ENCODE assay signal across 8 mouse cellular contexts in the genomic region with DNA sequence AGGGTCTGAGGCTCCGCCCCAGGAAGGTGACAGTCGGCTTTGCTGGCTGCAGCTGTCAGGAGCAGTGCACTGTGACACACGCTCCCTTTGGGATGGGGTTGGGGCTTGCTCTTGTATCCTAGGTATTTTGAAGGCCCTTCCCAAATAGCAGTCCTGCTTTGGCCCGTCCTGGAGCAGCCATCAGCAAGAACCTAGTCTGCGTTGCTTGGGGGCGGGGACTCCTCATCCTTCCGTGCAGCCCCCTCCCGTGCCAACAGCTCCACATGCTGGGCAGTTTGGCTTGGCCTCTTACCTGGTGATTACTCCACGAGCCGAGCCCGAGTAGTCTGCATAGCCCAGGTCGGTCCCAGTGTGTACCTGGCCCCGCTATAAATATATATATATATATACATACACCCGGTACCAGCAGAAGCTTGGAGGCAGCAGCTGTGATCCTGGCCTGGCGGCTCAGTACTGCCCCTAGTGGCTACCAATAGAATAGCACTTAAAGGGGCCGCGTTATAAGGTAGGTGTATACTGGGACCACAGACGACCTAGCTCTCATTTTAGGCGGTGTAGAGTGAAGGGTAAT. TPM values are rescaled to one million over a fixed set of nuclear protein-coding genes. Genes with fewer than 3 reads are reported as not detected.
DNase-seq lines count a peak whose midpoint lies in the region; ATAC-seq and TF ChIP-seq lines count a peak whose summit lies in the region.

A gene (minus strand): TSS at position 464 of the 571 bp plus-strand sequence.

- peaks cover 46% of the 10 kb centered on the region for H3K36me3 ChIP-seq in G1E (replicated peaks)
- peaks cover 2% of the 10 kb centered on the region; the same call in 1 of the 2 replicates for H3K36me3 ChIP-seq in forebrain, embryonic 11.5 days (ENCODE audit: control insufficient read depth, insufficient read depth, low read length)

- H3K27me3 ChIP-seq in G1E (ENCODE audit: insufficient read depth, low read length), result peaks cover 4% of the 10 kb centered on the region; the same call in 1 of the 2 replicates
- H3K27me3 ChIP-seq in forebrain, embryonic 11.5 days (ENCODE audit: control insufficient read depth, insufficient read depth, low read length), result peaks cover 51% of the 10 kb centered on the region

- no peak for ATAC-seq in G1E (ENCODE audit: extremely low read depth, insufficient number of reproducible peaks, low FRiP score, poor library complexity, severe bottlenecking)
- ATAC-seq in forebrain, embryonic 11.5 days (replicated peaks; ENCODE audit: low FRiP score), result peak; percentile 52
- peak; percentile 59 to 78 for ATAC-seq in hematopoietic stem cell, adult 5-6 weeks (replicated peaks in 1 of 2; ENCODE audit: insufficient read depth in 1 of 2, low FRiP score in 2 of 2, low TSS enrichment in 1 of 2, low read depth in 1 of 2, poor library complexity in 2 of 2, severe bottlenecking in 2 of 2)

- H3K4me3 ChIP-seq in G1E (ENCODE audit: low read depth, low read length), result 0 out of 2 replicates have a peak within 1 kb of the TSS, but pooled peaks have one; percentile 18
- peak within 1 kb of the TSS; percentile 23 for H3K4me3 ChIP-seq in forebrain, embryonic 11.5 days (ENCODE audit: low read depth, low read length)

- H3K27ac ChIP-seq in forebrain, embryonic 11.5 days (ENCODE audit: low read depth, low read length), result no peak within 1 kb of the TSS

- peaks cover 28% of the 10 kb centered on the region for H3K4me1 ChIP-seq in G1E (ENCODE audit: insufficient read depth, low read depth, low read length)
- H3K4me1 ChIP-seq in forebrain, embryonic 11.5 days (replicated peaks; ENCODE audit: control insufficient read depth, insufficient read depth, low read length), result peaks cover 15% of the 10 kb centered on the region

- peaks cover 43% of the 10 kb centered on the region for H3K9me3 ChIP-seq in G1E (replicated peaks)
- H3K9me3 ChIP-seq in forebrain, embryonic 11.5 days (ENCODE audit: control insufficient read depth, low read length), result no peaks in the 10 kb centered on the region

- H3K9ac ChIP-seq in forebrain, embryonic 11.5 days (ENCODE audit: low read length), result no peak within 1 kb of the TSS

- 7% methylated on average over 19 of the region's 19 CpGs for WGBS in forebrain, embryonic 11.5 days

- TF ChIP-seq CTCF in G1E (IDR thresholded peaks at IDR 0.05; ENCODE audit: low read depth, low read length), result peak; percentile 79

- peak within 1 kb of the TSS; percentile 48 for H3K4me2 ChIP-seq in forebrain, embryonic 11.5 days (ENCODE audit: low read depth, low read length, severe bottlenecking)

- DNase-seq in G1E (ENCODE audit: low spot score), result peak; percentile 75
- DNase-seq in c-Kit-negative CD71-positive TER-119-positive erythroid progenitor cells, embryonic 14.5 days (ENCODE audit: low read depth, low spot score), result peak; percentile 53
- DNase-seq in forebrain, embryonic 11.5 days (ENCODE audit: low spot score), result peak; percentile 83
- DNase-seq in layer of hippocampus, postnatal 25 days (ENCODE audit: extremely low spot score in 1 of 2, low spot score in 1 of 2), result peak; percentile 62 to 63
- peak; percentile 74 for DNase-seq in lung, postnatal 10 days
- DNase-seq in retina, embryonic 14.5 days (ENCODE audit: low spot score), result peak; percentile 91
- DNase-seq in urinary bladder, adult 18-20 months (ENCODE audit: low spot score in 2 of 2), result no peak

RNA-seq across cellular contexts. Expression of the gene that starts here (rescaled TPM):
- total RNA-seq in G1E (2014; fragmentation: Nextera tagmentation) (0.63 and 1.1 TPM in 2 replicates), G1E (2017) (0.05 TPM in 1 of 2 replicates, not detected in the other)
- polyA plus RNA-seq in G1E (2012), result 0.32 and 0.35 TPM in 2 replicates
- polyA plus RNA-seq in forebrain, embryonic 11.5 days (2014; fragmentation: Nextera tagmentation; extraction: Ambion mirVana), result 0.28 and 0.69 TPM in 2 replicates
- total RNA-seq in hematopoietic stem cell, adult 5-6 weeks (2017), result 0.40 TPM in 1 of 2 replicates, not detected in the other
- total RNA-seq in layer of hippocampus, postnatal 25 days (2021), result 100 to 1,000 TPM; 104 to 117 TPM

Comparison
In these comparisons a context has a peak if more than half of its experiments do, and no peak if none do; other contexts are left out.
1. RNA of the gene that starts here (total RNA-seq): 104 to 117 TPM in layer of hippocampus, postnatal 25 days; 0.05 to 1.1 TPM in G1E and 0.40 TPM in hematopoietic stem cell, adult 5-6 weeks; every median in the first group is over 10 times any median in the second.
2. Peak in DNase-seq, ATAC-seq, H3K4me3 ChIP-seq and H3K4me2 ChIP-seq in forebrain, embryonic 11.5 days; RNA of the gene not detected or under 1 TPM.
3. Peak in ATAC-seq in hematopoietic stem cell, adult 5-6 weeks; RNA of the gene not detected or under 1 TPM.
4. DNase-seq: peak in G1E (single experiment), c-Kit-negative CD71-positive TER-119-positive erythroid progenitor cells, embryonic 14.5 days (single experiment), layer of hippocampus, postnatal 25 days (2 of 2), lung, postnatal 10 days (single experiment) and retina, embryonic 14.5 days (single experiment); none in urinary bladder, adult 18-20 months (0 of 2).